Mouse (Mus musculus) v-Abl transformed pro-B cells (cell line): ENCODE measurements at regions not wholly inside any gene's neighbourhood (a gene's known extent, or its start where the extent isn't known, plus 50 kb on each side); places are given as distances from the start of the nearest gene placed in this dataset.

Experiments used
- in situ Hi-C, 2 experiments: fragments of 400-800 bp; cut with MboI; formaldehyde crosslinking; loops; one replicate each; pipeline ENCODE4 v1.15.1; 2025; ENCODE audit not compliant: unreplicated experiment in 2 of 2

DNA sequence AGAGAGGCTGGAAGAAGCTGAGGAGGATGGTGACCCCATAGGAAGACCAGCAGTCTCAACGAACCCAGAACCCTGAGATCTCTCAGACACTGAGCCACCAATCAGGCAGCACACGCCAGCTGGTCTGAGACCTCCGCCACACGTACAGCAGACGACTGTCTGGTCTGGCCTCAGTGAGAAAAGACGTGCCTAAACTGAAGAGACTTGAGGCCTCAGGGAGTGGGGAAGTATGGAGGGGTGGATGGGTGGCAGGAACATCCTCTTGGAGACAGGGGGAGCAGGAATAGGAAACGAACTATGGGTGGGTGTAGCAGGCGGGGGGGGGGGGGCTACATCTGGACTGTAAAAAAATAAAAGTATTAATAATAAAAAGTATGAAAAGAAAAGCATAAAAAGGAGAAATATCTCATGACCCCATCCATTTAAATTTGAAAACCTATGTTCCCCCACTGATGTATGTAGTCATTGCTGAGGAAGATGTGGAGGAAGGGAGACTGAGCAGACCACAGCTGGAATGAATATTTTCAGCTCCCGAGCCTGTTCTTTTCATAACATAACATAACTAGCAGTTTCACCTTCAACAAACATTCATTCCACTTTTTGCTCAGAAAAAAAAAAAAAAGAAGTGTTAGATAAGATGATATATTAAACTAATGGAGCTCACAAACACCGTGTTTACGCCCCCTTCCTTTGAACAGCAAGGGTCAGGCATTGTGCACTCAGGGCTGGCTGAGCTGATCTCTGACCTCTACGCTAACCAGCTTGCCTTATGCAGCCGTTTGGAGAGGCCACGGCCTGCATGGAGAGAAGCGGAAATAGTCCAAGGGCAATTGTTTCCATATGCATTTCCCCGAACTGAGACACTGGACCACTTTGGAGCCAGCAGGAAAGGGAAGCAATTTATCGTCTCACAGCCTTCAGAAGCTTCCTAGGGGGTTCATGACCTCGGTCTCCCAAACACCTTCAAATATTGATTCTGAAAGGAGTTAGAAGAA, 310.7 kb downstream of the Prr30 start:
- in situ Hi-C loops: no loop called here

DNA sequence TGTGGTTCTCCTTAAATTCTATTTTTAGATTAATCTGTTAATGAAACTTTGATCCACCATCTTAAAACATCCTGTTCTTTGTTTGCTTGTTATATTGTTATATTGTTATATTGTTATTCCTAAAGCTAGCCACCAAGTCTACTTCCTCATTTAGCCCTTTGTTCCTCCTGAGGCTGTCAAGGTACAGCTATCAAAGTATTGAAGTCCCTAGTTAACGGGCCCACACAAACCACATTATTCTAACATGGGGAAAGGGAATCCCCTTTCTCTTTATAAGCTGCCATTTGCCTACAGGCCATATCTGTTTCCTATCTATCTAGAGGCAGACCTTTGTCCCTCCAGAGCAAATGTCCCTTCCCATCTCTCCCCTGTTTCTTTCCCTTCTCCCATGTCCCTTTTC, 317.0 kb downstream of the Prr30 start:
- in situ Hi-C loops: no loop called here

DNA sequence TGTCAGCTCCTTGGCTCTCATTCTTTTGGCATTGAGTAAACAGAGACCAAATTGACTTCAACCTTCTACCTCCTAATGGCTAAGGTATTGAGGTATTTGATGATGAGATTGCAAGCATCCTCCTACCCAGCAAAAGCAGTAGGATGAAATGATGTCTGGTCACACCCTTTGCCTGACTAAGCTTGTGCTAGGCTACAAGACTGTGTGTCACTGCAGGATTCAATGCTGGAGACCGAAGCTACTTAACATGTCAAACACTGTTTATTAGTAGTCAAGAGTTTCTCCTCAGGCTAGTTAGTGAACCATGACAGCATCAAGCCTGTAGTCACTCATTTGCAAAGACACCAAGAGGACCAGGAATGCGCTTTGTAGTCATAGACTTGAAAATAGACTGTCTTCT, 320.0 kb downstream of the Prr30 start:
- in situ Hi-C loops: no loop called here

GRCm38 (mm10) chr14:100867790-100868189, 332.3 kb downstream of the Prr30 start:
- in situ Hi-C loops: no loop called here

DNA sequence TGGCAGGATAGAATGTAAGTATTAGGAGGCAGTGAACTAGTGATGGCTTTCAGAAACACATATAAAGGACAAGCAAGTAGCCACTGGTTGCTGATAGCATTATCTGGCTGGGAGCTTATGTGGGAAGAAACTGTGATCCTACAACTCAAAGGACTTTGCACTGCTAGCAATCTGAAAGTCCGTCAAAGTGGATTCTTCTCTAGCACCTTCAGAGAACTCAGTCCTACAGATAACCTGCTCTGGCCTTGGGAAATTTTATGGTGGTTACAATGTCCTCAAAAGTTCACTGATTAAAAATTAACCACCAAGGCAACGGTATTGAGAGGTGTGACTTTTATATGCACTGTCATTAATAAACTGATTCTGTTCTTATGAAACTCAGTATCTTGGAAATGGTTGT, 335.3 kb downstream of the Prr30 start:
- in situ Hi-C loops: no loop called here

- in situ Hi-C loops: no loop called here
These were observed 336.0 kb downstream of the Prr30 start for GRCm38 (mm10) chr14:100864164-100864563.

GRCm38 (mm10) chr14:100842828-100843227, 357.3 kb downstream of the Prr30 start:
- in situ Hi-C loops: no loop called here
